Mouse (Mus musculus): ENCODE data around the gene Serf2. TPM values are rescaled to one million over a fixed set of nuclear protein-coding genes. Genes with fewer than 3 reads are reported as not detected.
"Not testable (repeated sequence)": the region's sequence is repeated elsewhere in the genome, so short reads cannot be mapped to it uniquely, and the experiment has no call there.

Serf2 gene
- polyA plus RNA-seq, 1 experiment, result 357 TPM

GRCm38 (mm10) chr2:121446506-121446905 is 2.5 kb upstream of the Serf2 start:
- no peak for DNase-seq (ENCODE audit: extremely low spot score in 1 of 2, low spot score in 1 of 2)

DNA sequence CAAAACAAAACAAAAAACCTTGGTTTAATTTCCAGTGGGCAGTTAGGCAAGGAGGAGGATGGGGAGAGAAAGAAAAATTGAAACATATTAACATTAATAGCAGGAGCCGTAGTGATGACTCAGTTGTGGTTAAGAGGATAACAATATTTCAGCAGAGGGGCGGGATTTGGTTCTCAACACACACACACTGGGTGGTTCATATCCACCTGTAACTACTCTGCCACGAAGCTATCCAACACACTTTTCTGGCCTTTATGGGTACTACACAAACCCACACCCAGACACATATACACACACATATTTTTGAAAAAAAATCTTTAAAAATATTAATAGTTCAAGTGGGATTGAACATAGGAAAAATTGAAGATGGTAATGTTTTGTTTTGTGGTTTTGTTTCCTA is 2.0 kb upstream of the Serf2 start:
- no peak for DNase-seq (ENCODE audit: extremely low spot score in 1 of 2, low spot score in 1 of 2)

GRCm38 (mm10) chr2:121448136-121448535 is 859 bp upstream of the Serf2 start:
- DNase-seq (ENCODE audit: extremely low spot score in 1 of 2, low spot score in 1 of 2), result peak in 1 of 2 experiments; percentile 56

- DNase-seq (ENCODE audit: extremely low spot score in 1 of 2, low spot score in 1 of 2), result peak in 1 of 2 experiments; percentile 38
These were observed 583 bp downstream of the Serf2 start for GRCm38 (mm10) chr2:121449545-121450011.

DNA sequence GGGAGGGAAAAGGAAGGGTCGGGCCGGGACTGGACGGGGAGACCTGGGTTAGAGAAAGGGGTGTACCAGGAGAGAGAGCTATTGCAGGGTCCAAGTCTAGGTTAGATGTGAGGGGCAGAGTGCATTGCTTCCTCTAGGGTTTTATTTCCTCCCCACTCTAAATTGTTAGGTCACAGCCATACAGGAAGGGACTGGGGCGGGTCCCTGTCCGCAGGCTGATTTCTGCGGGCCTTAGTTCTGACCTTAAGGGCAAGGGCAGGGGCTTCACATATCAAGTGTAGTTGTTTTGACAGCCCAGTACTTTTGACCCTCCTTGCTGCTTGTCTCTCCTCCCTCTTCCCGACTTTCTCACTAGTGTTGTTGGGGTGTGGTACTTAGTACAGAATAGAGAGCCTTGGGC is 1.1 kb downstream of the Serf2 start:
- DNase-seq (ENCODE audit: extremely low spot score in 1 of 2, low spot score in 1 of 2), result no peak

GRCm38 (mm10) chr2:121452361-121452760 is 3.4 kb downstream of the Serf2 start:
- DNase-seq (ENCODE audit: extremely low spot score in 1 of 2, low spot score in 1 of 2), result no peak

GRCm38 (mm10) chr2:121452990-121453389 is 4.0 kb downstream of the Serf2 start, which contains the start of gene Hypk:
TSS of gene Hypk (plus strand) at chr2:121453290.
- DNase-seq (ENCODE audit: extremely low spot score in 1 of 2, low spot score in 1 of 2), result no peak

DNA sequence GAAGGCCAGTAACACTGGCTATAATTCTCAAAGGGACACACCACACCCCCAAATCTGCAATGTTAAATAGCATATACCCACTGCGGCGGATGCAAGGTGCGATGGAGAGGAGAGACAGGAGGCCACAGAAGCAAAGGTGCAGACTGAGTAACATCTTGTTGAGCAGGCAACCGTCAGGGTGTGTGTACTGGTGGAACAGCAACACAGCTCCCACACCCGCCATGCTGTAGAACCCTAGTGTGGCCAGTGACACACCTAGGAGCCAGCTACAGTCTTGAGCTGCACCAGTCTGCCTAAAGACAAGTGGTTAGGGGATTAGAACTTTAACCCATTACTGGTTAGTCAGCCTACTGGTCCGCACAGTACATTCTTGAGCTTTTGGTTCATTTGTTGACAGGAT is 4.9 kb downstream of the Serf2 start:
- no peak for DNase-seq (ENCODE audit: extremely low spot score in 1 of 2, low spot score in 1 of 2)

DNA sequence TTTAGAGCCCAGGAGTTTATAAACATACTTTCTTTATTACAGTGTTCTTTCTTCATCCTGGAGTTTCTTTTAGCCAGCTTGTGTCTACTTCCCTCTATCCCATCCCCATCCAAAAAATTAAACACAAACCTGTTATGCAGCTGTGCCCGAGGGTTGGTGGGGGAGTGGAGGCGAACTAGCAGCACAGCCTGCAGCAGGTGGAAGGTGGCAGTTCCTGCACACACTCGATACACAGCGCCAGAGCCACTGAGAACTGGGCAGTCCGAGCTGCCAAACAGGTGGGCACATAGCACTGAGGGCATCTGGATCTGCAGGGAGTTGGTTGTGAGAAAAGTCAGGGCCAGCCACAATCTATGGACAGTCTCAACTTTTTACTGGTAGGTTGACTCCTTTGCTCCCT is 6.5 kb downstream of the Serf2 start:
- no peak for DNase-seq (ENCODE audit: extremely low spot score in 1 of 2, low spot score in 1 of 2)

DNA sequence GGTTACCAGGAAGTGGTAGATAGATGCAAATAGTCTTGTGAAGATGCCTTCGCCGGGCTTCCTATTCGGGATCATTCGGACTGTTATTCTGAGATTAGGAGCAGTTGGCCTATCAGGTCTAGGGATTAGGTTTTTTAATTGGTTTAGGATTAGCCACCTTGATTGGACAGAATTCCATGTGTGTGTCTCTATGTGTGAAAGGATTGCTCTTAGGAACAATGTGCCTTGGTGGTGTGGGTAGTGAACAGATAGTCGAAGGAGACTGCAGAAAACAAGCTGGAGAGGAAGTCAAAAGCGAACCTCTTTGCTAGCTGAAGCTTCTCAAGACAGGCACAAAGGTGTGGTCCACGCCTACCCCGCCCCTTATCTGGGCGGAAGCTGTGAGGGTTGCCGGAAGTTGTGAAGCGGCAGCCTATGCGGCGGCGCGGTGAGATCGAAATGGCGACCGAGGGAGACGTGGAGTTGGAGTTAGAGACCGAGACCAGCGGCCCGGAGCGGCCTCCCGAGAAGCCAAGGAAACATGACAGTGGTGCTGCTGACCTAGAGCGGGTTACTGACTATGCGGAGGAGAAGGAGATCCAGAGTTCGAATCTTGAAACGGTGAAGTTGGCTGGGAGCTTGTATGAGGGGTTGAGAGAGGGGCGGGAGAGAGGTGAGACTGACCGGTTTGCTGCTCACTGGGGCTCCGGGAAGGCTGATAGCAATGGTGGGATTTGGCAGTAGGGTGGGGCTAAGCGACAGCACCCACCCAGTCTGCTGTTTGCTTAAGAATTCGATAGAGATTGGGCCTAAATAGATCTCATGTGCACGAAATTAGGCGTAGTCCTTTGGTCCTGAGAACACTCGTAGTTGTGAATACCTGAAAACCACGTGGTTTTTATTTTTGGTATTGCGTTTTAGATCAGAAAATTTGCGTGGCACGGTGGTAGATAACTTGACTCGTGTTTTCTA is 8.0 kb downstream of the Serf2 start, which contains the start of gene Serinc4:
Gene Serinc4, minus strand, starts transcription at position 90 of the 951 bp plus-strand sequence.
- peak; percentile 61 to 86 for DNase-seq (ENCODE audit: extremely low spot score in 1 of 2, low spot score in 1 of 2)

- no peak for DNase-seq (ENCODE audit: extremely low spot score in 1 of 2, low spot score in 1 of 2)
These were observed 11.1 kb downstream of the Serf2 start for GRCm38 (mm10) chr2:121460071-121460470.

GRCm38 (mm10) chr2:121468982-121469381 is 20.0 kb downstream of the Serf2 start:
- DNase-seq (ENCODE audit: extremely low spot score in 1 of 2, low spot score in 1 of 2), result not testable (repeated sequence)

DNA sequence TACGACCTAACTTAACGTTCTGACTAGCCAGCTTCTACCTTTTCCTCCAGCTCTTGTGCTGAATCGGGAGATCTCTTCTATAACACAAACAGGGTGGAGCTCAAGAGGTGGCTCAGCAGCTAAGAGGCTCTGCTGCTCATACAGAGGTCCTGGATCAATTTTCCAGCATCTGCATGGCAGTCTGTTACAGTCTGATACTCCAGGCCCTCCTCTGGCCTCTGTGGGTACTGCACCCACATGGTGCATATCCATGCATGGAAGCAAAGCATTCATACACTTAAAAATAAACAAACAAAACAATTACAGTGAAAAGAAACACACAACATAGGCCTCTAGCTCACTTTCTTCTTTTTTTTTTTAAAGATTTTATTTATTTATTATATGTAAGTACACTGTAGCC is 23.8 kb downstream of the Serf2 start:
- not testable (repeated sequence) for DNase-seq (ENCODE audit: extremely low spot score in 1 of 2, low spot score in 1 of 2)

DNA sequence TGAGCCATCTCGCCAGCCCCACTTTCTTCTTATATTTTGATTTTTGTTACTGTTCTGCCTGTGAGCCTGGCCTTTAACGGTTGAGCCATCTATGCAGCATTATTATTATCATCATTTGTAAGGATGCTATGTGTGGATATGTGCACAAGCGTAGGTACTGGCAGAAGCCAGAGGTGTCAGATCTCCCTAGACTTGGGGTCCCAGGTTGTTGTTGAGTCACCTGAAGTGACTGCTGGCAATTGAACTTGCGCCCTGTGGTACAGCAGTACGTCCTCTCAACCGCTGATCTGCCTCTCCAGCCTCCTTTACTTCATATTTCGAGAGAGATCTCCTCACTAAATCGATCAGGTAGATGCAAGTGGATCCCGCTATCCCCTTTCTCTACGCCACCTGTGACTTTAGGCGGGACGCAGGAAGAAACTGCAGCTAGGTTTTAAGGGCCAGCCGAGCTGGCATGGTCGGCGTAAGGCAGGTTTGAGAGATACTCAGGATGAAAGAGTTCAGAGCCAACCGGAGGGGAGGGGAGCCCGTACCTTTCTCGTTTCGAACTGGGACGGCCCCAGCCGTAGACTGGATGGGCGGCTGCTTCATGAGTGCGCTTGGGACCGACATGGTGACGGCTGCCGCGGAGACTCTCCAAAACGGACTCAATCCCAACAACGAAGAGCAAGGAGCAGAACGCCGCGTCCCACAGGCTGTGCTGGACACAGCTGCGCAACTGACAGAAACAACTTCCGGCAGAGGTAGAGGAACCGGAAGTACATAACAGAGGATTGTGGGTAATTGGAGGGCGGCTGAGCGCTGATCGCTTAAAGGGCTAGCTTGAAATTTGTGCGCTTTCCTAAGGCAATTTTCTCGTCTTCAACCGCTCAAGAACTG is 24.5 kb downstream of the Serf2 start, which contains the start of gene Mfap1b:
Gene Mfap1b, minus strand, starts transcription at position 767 of the 879 bp plus-strand sequence.
- DNase-seq (ENCODE audit: extremely low spot score in 1 of 2, low spot score in 1 of 2), result peak; percentile 69 to 93

GRCm38 (mm10) chr2:121474180-121474535 is 25.2 kb downstream of the Serf2 start:
- DNase-seq (ENCODE audit: extremely low spot score in 1 of 2, low spot score in 1 of 2), result no peak

DNA sequence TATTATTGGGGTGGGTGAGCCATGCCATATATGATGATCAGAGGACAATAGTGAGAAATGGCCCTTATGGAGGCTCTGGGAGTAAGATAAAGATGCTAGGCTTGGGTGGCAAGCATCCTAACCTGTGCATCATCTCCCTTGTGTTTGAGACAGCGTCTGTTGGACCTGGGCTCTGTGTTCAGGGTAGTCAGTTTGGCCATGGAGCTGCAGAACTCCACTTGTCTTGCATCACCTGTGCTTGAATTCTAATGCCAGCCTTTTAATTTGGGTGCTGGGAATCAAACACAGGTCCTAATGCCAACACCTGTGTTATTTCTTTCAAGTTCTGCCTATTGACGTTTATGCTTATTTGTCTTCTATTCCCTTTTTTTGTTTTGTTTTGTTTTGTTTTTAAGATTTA is 26.3 kb downstream of the Serf2 start:
- not testable (repeated sequence) for DNase-seq (ENCODE audit: extremely low spot score in 1 of 2, low spot score in 1 of 2)

GRCm38 (mm10) chr2:121477491-121478266 is 28.7 kb downstream of the Serf2 start:
- no peak for DNase-seq (ENCODE audit: extremely low spot score in 1 of 2, low spot score in 1 of 2)

DNA sequence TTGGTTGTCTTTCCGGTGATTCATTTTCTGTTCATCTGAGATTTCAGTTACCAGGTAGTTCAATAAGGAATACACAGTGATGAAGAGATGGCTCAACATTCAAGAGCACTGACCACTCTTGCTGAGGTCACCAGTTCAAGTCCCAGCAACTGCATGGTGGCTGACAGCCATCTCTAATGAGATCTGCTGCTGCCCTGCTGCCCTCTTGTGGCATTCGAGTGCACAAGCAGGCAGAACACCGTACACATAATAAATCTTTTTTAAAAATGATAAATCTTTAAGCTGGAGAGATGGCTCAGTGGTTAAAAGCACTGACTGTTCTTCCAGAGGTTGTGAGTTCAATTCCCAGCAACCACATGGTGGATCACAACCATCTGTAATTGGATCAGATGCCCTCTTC is 31.5 kb downstream of the Serf2 start:
- DNase-seq (ENCODE audit: extremely low spot score in 1 of 2, low spot score in 1 of 2), result no peak

DNA sequence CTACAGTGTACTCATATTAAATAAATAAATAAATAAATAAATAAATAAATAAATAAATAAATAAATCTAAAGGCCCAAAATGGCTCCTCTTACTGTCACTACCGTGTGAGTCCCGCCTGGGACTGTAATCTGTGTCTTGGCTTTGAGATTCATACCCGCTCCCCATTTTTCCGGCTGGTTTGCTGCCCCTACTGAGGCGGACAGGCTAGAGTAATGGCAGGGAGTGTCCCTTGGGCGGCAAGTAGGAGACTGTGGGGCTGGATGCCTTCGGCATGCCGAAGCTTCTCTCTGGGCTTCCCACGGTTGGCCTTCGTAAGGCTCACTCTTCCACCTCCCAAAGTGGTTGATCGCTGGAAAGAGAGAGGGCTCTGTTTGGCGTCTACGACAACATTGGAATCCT is 31.9 kb downstream of the Serf2 start:
- DNase-seq (ENCODE audit: extremely low spot score in 1 of 2, low spot score in 1 of 2), result not testable (repeated sequence)

DNA sequence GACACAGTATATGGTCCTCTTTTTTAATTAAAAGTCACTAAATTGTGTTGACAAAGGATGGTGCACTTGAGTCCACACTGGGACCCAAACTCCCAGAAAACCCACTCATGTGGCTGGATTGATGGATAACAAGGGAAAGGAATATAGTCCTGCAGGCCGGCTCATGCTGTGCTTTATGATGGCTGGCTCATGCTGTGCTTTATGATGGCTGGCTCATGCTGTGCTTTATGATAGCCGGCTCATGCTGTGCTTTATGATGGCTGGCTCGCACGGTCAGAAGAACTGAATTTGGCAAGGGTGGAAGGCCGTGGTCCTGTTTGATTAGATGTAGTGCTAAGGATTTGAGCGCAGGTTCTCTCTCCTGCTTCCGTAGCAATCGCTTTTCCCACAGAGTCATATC is 34.6 kb downstream of the Serf2 start:
- no peak for DNase-seq (ENCODE audit: extremely low spot score in 1 of 2, low spot score in 1 of 2)
